Mouse (Mus musculus) thymus, postnatal 10 days (tissue): ENCODE data around the gene Sipa1l3.

ENCODE experiments used
- DNase-seq, 2 experiments: peaks; one replicate each; pipeline ENCODE4 v3.0.0; 2021; ENCODE audit warnings: low spot score in 2 of 2

Sipa1l3 gene

DNA sequence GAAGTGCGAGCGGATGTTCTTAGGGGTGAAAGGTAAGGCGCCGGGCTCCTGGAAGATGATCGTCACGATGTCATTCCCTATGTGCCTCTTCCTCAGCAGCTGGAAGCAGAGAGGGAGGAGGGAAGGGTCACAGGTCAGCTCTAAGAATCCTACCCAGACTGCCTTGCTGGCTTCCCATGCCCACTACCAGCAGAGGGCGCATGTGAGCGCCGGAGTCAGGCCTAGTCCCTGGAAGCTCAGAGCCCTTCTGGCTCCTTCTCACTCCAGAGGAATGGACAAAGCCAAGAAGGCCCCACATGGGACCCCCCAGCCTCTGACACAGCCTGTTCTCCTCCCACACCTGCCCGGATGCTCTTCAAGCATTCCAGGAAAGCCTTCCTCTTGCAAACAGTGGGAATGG is 135.2 kb downstream of the Sipa1l3 start:
- DNase-seq: peak; percentile 50 to 88

DNA sequence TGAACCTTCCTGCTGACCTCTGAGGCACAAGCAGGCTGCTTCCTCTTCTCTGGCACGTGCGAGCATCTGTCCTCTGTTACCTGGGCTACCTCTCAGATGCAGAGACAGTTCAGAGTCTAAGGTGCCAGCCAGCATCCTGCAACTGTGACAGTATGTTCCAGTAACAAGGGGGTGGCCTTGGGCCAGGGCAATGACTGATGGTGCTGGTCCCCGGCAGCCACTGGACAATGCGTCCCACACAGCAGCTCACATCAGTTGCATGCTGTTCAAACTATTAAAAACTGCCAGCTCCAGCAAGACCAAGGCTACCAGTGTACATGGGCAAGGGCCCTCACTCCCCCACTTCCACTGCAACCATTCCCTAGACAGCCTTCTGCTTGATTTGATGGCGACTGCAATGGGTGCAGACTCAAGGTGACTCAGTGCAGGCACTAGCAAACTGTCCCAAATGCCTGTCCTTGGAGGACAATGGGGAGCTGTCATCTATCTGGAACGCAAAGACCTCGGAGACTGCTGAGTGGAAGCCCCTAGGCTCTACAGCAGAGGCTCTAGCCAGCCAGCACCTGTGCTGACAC is 136.9 kb downstream of the Sipa1l3 start:
- no peak for DNase-seq

DNA sequence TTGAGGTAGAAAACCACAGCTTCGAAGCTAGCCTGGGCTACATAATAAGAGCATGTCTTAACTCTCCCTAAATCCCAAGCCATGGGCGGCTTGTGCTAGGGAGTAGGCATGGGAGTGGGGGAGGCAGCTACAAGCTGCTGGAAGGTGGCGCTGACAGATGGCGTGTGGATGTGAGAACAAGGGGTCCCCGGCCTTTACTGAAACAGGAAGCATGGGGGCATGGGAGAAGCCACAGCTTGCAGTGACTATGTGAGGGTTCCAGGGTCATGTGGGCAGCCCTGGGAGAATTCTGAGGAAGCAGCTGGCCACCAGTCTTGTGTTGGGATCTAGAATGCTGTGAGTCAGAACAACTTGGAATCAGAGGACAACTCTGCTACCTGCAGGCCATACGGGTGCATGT is 144.4 kb downstream of the Sipa1l3 start:
- DNase-seq: no peak

DNA sequence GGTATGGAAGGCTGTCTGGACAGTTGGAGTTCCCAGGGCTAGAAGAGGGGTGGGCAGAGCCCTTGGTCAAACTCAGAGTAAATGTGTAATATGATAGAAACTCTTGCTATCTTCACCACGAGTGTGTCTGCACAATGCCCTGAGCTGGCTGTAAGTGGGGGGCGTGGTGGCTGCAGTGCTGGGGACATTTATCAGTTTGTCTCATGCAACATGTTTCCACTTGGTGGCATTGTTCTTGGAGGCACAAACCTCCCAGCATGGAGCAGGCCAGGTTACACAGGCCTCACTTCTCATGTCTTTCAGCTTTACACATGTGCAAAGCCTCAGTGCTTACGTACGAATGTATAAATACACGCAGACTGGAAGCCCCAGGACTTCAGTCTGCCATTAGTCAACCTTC is 146.3 kb downstream of the Sipa1l3 start:
- DNase-seq: no peak

DNA sequence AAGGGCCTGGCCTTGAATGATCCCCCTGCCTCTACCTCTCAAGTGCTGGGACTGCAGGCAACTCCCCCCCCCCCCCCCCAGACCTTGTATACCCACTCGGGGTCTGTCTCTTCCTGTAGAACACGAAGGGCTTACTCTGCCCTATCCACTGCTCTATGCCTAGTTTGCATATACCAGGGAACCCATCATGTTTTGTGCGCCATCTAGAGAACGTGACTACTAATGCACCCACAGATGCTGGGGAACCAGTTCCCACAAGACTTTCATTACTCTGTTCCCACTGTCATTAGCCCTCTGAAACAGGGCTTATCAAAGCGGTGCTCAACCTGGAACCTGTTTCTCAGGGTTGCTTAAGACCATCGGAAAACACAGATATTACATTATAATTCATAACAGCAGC is 148.4 kb downstream of the Sipa1l3 start:
- DNase-seq: peak in 1 of 2 experiments; percentile 29

DNA sequence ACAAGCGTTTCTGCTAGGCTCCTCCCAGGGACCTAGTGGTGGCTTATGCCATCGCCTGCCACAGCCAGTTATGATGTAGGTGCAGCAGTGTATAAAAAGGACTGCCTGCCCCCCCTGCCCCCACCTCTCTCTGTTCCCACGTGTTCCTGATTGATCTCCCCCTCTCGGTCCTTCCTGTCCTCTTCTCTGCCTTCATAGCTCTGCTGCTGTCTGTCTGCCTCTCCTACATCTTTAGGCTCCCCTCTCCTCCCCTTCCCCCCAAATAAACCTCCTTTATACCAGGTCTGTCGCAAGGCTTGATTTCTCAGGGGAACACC is 150.5 kb downstream of the Sipa1l3 start:
- peak; percentile 20 to 21 for DNase-seq

DNA sequence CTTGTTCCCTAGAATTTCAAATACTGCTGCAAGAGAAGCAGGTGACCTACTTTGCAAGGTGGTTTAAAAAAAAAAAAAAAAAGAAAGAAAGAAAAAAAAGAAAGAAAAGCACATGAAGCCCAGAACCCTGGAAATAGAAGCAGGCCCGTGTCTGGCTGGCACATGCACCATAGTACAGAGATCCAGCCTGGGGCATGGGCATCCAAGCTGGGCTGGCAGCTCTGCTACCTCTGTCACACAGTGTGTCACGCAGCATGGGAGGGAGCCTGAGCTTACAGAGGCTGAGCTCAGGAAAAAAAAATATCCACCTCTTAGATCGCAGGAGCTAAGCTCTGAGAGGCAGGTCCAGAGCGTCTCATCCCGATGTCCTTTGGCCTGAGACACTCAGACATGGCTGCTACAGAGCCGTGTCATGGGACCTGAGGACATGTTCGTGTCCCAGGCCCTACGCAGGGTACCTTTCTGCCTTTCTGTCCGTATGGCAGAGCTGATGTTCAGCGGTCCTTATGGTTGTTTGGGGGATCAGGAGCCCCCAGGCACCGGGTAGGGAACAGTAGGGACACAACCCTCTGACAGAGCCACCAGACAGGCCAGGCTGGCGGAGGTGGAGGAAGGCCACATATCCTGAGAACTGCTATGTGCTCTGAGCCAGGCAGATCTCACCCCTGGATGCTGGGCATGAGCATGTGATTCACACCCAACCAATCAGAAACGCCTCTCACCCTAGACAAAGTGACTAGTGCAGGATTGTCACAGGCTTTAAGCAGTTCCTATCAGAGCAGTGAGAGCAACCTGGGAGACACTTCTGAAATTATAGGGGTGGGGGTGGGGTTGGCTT is 151.1 kb downstream of the Sipa1l3 start:
- peak; percentile 19 to 24 for DNase-seq

DNA sequence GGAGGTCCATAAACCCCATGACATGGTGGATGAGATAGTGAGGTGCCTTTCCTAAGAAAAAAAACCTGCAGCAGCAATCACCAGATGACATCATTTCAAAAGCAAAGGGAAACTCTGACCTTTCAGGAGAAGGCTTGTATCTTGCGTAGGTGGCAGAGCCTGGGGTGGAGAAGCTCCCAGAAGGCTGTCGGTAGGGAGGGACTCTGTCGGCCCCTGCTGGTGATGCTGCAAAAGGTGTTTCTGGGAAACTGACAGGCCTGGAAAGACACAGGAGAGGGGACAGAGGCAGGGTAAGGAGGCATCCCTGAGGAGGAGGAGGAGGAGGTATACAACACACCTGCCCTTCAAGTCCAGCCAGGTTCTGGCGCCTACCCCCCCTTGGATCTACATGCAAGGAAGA is 154.4 kb downstream of the Sipa1l3 start:
- DNase-seq: peak in 1 of 2 experiments; percentile 48

DNA sequence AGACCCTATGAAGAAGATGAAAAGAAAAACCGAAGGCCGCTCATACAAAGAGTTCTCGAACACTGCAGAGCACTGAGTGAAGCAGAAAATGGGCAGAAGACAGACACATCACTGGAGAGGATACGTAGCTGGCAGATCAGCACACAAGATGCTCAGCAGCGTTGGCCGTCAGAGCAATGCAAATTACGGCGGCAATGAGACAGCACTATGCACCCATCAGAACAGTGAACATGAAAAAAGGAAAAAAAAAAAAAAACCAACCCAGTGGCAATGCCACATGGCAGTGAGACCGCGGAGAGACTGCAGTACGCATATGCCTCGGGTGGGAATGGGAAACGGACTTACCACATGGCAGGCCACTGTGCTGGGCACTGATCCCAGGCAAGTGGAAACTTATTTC is 156.9 kb downstream of the Sipa1l3 start:
- DNase-seq: no peak

DNA sequence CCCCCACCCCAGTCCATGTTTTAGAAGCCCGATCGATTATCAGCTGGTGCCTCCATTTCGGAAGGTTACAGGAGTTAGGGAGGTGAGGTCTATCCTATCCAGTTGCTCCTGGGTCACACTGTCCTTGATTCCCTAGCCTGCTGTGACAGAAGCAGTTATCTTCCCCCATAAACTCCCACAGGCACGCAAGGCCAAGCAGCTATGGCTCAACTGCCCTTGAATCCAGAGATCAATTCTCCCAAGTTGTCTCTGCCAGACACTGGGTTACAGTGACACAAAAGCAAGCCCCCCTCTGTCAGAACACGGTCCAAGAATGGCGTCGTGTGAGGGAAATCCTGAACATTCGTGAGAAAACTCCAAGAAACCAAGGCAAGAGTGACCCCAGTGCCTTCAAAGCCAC is 163.0 kb downstream of the Sipa1l3 start:
- DNase-seq: no peak

DNA sequence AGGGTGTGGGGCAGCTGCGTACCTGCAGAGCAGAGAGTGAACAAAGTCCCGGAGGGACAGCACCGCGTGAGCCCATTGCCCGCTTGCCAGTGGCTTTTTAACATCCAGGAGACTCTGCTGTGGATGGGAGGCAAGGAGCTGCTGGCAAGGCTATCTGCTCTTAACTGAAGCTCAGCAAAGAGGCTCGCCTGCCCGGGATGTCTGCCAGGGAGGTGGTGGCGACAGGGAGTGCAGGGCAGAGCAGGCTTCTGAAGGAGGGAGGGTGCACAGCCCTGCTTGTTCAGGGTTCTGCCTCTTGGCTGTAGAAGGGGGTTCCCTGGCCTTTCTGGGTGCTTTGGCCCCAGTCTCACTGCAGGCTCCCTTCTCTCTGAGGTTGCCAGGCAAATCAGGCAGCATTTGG is 164.3 kb downstream of the Sipa1l3 start:
- no peak for DNase-seq

DNA sequence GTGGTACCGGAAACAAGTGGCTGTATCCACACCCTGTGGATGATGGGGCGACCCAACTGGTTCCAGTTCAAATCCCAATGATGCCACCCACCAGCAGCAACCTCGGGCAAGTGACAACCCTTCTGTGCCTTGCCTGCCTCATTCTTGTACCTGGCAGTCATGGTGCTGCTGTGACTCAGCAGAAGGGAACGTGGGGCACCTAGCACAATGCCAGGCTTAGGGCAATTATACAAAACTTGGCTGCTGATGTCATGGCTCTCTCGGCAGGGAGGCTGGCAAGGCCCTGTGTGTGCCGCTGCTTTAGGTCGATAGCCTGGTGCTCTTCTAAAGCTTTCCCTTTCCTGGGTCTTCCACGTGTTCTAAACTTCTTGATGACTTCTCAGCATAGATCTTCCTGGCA is 166.2 kb downstream of the Sipa1l3 start:
- no peak for DNase-seq

DNA sequence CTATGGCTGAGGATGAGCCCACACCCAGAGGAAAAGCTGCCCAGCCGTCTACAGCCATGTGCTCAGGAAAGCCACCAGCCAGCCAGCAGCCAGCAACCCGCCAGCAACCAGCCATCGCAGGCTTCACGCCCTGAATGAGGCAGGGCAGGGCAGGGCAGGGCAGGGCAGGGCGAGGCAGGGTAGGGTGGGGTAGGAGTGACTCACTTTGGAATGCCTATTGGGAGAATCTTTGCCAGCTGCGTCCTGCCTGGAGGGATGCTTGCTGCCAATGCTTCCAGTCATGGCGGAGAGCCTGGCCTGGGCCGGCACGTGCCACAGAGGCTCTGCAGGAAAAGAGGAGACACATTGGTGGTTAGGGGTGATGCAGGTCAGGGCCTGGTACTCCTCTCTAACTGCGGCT is 168.0 kb downstream of the Sipa1l3 start:
- DNase-seq: no peak

DNA sequence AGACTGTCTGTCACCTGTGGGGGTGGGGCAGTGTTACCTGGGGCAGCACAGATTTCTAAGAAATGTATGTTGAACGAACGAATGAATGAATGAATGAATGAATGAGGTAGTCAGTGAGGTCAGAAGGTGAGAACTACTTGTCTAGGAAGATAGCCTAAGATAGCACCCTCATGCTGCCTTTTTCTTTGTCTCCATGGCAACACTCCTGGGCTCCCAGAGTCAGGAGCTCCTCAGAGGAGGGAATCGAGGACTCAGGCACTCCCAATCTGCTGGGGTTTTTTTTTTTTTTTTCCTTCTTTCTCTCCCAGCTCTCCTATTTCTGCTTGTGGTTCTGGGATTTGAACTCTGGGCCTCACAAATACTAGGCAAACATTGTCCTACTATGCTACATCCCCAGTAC is 172.2 kb downstream of the Sipa1l3 start:
- no peak for DNase-seq

DNA sequence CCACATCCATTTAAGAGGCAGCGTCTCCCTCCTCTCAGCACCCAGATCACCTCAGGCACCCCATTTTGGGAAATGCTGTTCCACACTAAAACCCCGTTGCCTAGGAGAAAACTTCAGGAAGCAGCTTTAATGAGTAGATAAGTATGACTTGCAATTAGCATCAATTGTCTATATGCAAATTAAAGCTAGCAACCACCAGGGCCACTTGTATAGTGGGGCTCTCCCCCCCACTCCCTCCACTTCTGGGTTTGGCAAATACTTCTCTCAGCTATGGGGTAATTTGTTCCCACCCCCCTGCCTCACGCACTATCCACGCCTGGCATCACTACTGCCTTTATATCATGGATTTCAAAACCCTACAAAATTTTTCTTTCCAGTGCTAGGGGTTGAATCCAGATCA is 172.9 kb downstream of the Sipa1l3 start:
- no peak for DNase-seq

DNA sequence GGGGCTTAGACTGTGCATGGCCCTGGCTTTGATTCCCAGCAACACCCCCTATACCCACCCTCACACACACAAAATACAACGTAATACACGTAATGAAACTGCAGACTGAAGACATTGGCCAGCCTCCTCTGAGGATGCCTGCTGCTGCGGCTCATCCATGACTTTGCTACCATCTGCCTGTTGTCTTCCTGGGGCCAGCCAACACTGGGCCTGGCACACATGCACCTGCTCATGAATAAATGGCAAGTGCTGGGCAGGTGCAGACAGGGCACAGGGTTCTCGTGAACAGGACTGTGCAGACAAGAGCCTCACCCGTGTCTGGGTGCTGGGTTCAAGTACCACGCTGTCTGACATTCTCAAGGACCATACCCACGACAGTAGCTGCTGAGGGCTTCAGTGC is 174.7 kb downstream of the Sipa1l3 start:
- DNase-seq: no peak

DNA sequence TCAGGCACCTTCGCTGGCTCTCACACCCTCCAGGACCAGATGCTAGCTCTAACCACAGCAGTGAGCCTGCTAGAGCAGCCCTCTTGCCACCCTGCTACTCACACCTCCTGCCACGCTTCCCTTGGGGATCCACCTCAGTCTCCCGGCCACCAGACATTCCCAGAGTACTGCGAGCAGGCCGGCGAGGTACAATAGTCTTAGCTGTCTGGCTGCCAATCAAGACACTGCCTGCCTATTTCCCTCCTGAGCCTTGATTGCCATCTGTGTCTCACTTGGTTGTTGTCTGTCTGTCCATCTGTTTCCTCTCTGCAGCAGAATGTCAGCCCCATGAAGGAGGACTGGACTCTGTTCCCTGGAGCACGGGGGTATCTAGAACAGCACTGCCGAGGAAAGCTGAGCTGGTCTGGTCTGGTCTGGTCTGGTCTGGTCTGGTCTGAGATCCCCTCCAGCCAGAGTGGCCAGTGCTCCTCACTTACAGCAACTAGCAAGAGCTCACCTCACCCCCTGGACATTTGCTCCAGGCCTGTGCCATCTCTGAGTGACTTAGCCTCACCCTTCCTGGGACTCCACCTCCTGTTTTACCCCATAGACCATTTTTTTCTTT is 175.8 kb downstream of the Sipa1l3 start:
- no peak for DNase-seq

DNA sequence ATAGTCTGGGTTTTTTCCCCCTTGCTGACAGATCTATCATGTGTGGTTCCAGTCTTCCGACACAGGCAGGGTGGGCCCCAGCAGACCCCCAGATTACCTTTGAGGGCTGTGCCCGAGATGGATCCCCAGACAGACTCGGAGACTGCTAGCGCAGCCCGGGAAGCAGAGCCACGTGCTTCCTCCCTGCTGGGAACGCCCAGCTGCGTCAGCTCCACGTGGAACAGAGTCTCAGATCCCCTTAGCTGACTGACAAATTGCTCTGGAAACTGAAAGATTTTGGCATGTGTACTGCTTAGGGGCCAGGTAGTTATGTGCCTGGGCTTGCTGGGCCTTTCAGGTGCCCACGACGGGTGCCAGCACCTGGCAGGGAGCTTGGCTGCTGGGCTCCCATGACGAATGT is 176.7 kb downstream of the Sipa1l3 start:
- DNase-seq: no peak

DNA sequence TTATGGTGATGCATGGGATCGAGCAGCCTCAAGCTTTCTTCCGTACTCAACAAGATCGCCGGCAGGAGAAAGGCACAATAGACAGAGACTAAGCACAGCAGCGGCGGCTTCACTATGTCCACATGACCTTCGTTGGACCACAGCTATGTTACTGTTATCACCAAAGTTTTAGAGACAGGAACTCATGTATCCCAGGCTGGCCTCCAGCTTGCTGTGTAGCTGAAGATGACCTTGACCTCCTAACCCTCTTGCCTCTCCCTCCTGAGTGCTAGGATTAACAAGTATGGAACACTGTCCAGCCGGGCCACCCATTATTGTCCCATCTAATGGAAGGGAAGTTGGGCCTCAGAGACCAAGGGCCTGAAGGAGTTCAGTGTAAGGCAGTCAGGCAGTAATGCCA is 177.6 kb downstream of the Sipa1l3 start:
- no peak for DNase-seq

DNA sequence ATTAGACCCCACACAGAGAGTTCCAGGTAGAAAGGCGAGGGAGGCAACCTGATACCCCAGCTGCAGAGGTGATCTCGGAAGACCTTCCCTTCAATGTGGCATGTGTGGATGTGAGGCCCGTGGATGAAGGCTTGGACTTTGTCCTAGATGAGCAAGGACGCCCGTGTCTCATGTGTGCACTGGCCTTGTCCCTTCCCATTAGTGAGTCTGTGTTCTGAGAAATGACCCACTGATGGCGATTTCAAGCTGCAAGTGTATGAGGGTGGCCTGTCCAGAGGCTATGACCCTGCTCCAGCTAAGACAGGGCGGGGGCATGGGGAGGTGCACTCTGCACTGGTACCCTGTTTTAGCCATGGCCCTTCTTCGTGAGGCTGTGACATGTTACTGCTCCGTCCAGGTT is 178.2 kb downstream of the Sipa1l3 start:
- no peak for DNase-seq

DNA sequence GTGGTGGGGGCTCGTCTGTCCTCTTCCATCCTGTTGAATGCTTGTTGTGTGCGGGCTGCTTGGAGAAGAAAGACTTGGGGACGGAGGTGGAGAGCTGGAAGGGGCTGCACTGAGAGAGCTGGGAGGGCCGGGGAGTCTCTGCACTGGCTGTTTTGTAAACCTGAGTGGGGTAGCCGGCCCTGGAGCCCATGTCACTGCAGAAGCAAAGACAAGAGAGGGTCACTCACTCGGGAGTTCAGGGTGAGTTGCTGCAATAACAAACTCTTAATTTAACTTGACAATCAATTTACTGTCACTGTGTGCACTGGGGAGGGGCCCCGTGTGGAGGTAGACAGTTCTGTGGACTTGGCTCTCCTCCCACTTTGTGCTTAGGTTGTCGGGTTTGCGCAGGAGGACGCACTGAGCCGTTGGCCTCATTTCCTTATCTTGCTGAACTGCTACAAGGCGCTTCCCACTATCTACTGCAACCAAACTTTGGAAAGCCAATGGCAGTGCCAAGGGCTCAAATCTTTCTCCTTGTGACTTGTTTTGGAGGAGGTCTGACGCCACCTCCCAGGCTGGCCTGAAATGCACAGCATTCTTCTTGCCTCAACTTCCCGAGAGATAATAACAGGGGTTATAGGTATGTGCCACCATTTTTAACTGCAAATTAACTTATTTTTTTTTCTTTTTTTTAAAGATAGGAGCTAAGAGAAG is 179.3 kb downstream of the Sipa1l3 start:
- DNase-seq: no peak

DNA sequence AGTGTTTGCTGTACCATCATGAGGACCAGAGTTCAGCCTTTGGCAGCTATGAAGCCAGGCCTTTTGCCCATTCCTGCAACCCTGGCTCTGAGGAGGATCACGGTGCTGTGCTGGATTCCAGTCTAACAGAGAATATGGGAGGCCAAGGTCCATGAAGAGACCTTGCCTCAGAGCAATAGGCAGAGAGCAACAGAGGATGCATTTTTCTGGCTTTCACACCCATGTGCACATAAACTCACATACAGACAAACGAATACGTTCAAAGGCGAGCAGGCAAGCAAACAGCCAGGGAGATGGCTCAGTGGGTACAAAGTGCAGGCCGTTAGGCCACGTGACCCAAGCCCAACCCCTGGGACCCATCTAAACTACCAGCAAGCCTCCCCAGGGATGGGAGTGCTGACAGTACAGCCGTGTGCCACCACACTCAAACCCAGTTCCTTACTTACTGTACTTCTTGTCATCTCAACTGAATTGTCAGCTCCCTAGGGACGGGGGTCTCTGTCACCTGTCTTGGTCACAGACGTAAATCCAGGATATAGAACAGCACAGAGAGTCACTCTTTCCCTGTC is 180.0 kb downstream of the Sipa1l3 start:
- DNase-seq: no peak
